Mouse (Mus musculus) lung, postnatal 0 days (tissue): ENCODE data around the gene Ppp1r14c. TPM values are rescaled to one million over a fixed set of nuclear protein-coding genes. Genes with fewer than 3 reads are reported as not detected.
A peak's percentile ranks its signal among the peaks of the same experiment; 100 is the strongest.
"Not testable (repeated sequence)": the region's sequence is repeated elsewhere in the genome, so short reads cannot be mapped to it uniquely, and the experiment has no call there.

ENCODE experiments used
- ATAC-seq: fragments of 200-750 bp; cut with Nextera tagmentation; 2 replicates; pipeline ENCODE4 v1.8.0; 2017; ENCODE audit warnings: moderate library complexity
- DNase-seq: peaks from one replicate; pipeline ENCODE4 v3.0.0-alpha.2; 2016; ENCODE audit warnings: low spot score
- H3K27ac ChIP-seq: fragments of 300-500 bp; sonication (generic); 2 replicates; pipeline ENCODE4 v1.5.1; 2014; ENCODE audit warnings: antibody characterized with exemption, mild to moderate bottlenecking, low read length, mixed read lengths
- H3K27me3 ChIP-seq: fragments of 300-500 bp; sonication (generic); replicated peaks from 2 replicates; pipeline ENCODE4 v1.6.1; 2014; ENCODE audit warnings: low read length, mixed read lengths; ENCODE audit not compliant: insufficient read depth
- H3K36me3 ChIP-seq: fragments of 300-500 bp; sonication (generic); 2 replicates; pipeline ENCODE4 v1.6.1; 2014; ENCODE audit warnings: low read length, mixed read lengths; ENCODE audit not compliant: insufficient read depth
- H3K4me1 ChIP-seq: fragments of 300-500 bp; sonication (generic); 2 replicates; pipeline ENCODE4 v1.6.1; 2014; ENCODE audit warnings: antibody characterized with exemption, low read depth, low read length, mixed read lengths; ENCODE audit not compliant: insufficient read depth
- H3K4me2 ChIP-seq: fragments of 300-500 bp; sonication (generic); replicated peaks from 2 replicates; pipeline ENCODE4 v1.6.1; 2014; ENCODE audit warnings: low read depth, mild to moderate bottlenecking, low read length, moderate library complexity, mixed read lengths
- H3K4me3 ChIP-seq: fragments of 300-500 bp; sonication (generic); 2 replicates; pipeline ENCODE4 v1.5.1; 2014; ENCODE audit warnings: low read depth, low read length
- H3K9ac ChIP-seq: fragments of 300-500 bp; sonication (generic); replicated peaks from 2 replicates; pipeline ENCODE4 v1.6.1; 2014; ENCODE audit warnings: low read depth, mild to moderate bottlenecking
- H3K9me3 ChIP-seq: fragments of 300-500 bp; sonication (generic); 2 replicates; pipeline ENCODE4 v1.6.1; 2016; ENCODE audit warnings: low read length, mixed read lengths
- CTCF ChIP-seq: IDR thresholded peaks from 2 replicates; pipeline ENCODE4 v1.5.1; 2016; ENCODE audit warnings: antibody characterized with exemption, mild to moderate bottlenecking
- EP300 ChIP-seq: IDR thresholded peaks from 2 replicates; pipeline ENCODE4 v1.6.1; 2016; ENCODE audit warnings: antibody characterized with exemption, mild to moderate bottlenecking, control low read depth
- WGBS: fragments of 180-500 bp; shearing (Covaris S2); extraction: QIAGEN DNeasy Blood & Tissue Kit; methylation state at CpG from one replicate; pipeline ENCODE4 v1.1.7; 2014; 5-methylcytosine and 5-hydroxymethylcytosine counted together
- polyA plus RNA-seq: library from polyadenylated mRNA; unstranded; fragments of >200 nt; fragmentation: Nextera tagmentation; extraction: Ambion mirVana; gene quantifications from 2 replicates; pipeline ENCODE4 v1.2.1, GENCODE M21; 2015

Gene Ppp1r14c
- polyA plus RNA-seq, 1 experiment from 2014 or later, result 148 TPM

DNA sequence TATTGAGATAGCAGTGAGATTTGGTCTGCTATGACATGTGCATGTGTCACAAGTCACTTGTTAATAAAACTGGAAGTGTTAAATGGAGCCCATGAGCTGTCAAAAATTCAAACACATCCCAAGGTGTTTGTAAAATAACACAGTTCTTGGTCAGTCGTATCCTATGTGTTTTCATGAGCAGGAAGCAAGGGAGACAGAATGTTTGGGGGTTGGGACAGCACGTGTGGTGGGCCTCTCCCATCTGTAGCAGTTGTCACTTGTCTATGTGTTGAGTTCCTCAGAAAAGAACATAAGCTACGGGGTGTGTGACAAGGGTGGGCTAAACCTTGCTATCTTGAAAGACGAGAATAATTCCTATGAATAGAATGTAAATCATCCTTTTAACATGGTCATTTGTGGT lies 51.6 kb downstream of the Ppp1r14c start:
- Histone ChIP-seq H3K27ac (no peak overlapping the region), H3K9ac (no peak overlapping the region), H3K9me3 (no peaks in the 10 kb centered on the region), H3K4me3 (no peak overlapping the region), H3K36me3 (no peaks in the 10 kb centered on the region), H3K4me1 (no peaks in the 10 kb centered on the region), H3K27me3 (no peaks in the 10 kb centered on the region), H3K4me2 (no peak overlapping the region)
- 38% methylated on average over 4 of the region's 4 CpGs for WGBS
- ATAC-seq (no peak), DNase-seq (no peak)
- TF ChIP-seq CTCF (no peak), EP300 (no peak)

DNA sequence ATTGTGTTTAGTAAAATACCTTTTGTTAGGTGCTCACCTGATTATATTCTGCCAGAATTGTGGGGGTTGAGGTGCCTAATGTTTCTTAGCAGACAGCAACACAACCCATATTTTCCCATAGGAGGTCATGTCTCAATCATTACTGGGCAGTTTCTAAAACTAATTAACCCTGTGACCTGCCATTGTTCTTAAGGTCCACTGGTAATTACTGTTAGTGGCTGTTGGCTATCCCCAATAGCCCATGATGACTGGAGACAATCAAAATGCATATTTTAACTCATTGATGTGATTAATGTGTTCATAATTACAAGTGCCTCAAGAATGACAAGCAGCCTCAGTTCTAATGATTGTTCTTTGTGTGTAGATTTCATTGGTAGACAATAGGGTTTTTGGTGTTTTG lies 58.2 kb downstream of the Ppp1r14c start:
- H3K4me2 ChIP-seq, result no peak overlapping the region
- H3K4me3 ChIP-seq, result no peak overlapping the region
- H3K36me3 ChIP-seq, result no peaks in the 10 kb centered on the region
- no peaks in the 10 kb centered on the region for H3K4me1 ChIP-seq
- H3K27me3 ChIP-seq, result no peaks in the 10 kb centered on the region
- H3K9ac ChIP-seq, result no peak overlapping the region
- TF ChIP-seq EP300 (no peak), CTCF (no peak)
- no peak overlapping the region for H3K27ac ChIP-seq
- H3K9me3 ChIP-seq, result no peaks in the 10 kb centered on the region
- no peak for DNase-seq
- no peak for ATAC-seq

DNA sequence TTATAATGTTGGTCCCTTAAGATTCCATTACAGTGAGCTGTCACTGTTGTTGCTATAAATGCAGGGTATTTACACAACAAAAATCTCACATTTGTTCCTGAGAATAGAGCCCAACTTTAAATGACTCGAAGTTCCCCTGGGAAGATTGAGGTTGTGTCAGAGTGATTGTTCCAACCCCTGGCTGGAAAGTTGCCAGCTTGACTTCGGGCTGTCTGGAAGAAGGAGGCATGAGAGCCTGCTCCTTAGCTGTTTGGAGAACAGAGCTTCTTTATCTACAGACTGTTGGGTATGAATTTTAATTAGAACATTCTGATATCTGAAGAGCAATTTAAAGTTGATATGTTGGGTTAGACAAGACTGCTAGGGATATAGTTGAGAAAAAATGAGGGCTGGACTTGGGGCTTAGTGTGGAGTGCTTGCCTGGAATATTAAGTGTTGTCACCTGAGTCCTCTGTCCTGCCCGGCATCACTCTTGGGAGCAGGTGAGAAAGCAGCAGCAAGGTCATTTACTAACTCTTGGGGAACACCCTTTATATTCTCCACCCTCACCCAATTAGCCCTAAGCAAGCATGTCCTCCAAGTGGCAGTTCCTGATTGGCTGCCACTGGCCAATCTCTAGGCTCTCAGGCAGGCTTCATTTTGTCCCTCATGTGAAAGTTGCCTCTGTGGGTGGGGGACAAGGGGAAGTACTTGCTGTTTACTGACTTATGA lies 62.0 kb downstream of the Ppp1r14c start:
- Histone ChIP-seq H3K4me2 (no peak overlapping the region), H3K36me3 (no peaks in the 10 kb centered on the region), H3K27ac (no peak overlapping the region), H3K4me1 (no peaks in the 10 kb centered on the region), H3K4me3 (no peak overlapping the region), H3K9me3 (no peaks in the 10 kb centered on the region), H3K27me3 (no peaks in the 10 kb centered on the region), H3K9ac (no peak overlapping the region)
- DNase-seq (no peak), ATAC-seq (peak; percentile 30)
- TF ChIP-seq EP300 (no peak), CTCF (no peak)
- 15% methylated on average over 3 of the region's 3 CpGs for WGBS

DNA sequence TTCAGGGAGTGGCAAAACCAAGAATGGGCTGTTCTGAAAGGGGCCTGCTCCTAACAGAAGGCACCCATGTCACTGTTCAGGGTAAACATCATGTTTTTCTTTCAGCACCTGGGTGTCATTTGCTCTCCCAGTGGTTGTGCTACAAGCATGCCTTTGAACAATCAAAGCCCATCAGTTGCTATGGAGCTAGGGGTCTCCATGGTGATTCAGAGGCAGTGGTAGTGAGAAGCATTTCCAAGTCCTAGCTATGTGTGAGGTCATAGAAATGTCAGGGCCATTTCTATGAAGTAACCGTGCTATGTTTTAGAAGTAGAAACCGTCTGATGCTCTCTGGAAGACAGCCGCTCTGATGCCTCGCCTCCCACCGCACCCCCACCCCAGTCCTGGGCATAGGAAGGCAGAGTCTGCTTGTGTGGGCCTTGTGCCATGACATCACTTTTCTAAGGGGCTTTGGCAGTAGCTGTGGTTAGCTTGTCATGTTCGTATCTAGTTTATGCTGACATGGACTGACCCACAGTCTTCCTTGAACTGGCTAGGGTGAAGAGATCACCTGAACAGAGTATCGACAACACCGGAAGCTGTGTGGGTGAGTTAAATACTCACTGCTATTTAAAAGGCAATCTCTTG lies 69.1 kb downstream of the Ppp1r14c start:
- Histone ChIP-seq H3K4me3 (no peak overlapping the region), H3K4me1 (no peaks in the 10 kb centered on the region), H3K36me3 (no peaks in the 10 kb centered on the region), H3K4me2 (no peak overlapping the region), H3K27ac (no peak overlapping the region), H3K27me3 (no peaks in the 10 kb centered on the region), H3K9me3 (no peaks in the 10 kb centered on the region; the same call in 1 of the 2 replicates), H3K9ac (no peak overlapping the region)
- DNase-seq (no peak), ATAC-seq (no peak)
- WGBS, result 91% methylated on average over 8 of the region's 8 CpGs
- no peak for TF ChIP-seq CTCF
- no peak for TF ChIP-seq EP300

DNA sequence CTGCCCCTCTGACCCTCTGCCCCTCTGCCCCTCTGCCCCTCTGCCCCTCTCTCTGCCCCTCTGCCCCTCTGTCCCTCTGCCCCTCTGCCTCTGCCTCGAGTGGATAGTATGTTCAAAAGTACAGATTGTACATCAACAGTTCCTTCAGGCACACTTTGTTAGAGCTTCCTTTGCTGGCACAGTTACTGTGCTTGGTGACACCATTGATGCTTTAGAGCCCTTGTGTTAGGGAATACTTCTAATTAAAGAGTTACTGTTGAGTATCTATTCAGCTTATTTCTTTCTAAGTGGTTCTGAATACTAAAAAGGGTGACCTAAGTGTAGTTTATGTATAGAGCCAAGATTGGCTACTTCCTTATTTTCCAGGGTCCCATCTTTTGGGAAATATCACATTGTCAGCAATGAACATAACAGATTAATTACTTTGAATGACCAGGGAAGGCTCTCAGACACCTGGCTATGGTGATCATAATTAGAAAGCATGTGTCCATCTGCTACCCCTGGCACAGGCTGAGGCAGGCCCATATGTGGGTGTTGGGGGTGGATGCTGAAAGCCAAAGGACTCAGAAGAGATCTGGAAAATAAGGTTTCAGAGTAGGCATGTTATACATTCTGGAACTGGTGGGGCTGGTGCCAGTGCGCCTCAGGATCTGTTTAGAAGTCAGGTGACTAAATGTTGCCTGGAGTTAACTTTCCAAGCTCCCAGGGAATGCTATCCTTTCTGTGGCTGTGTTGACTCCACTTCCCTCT lies 75.0 kb downstream of the Ppp1r14c start:
- no peaks in the 10 kb centered on the region for H3K36me3 ChIP-seq
- WGBS, result 41% methylated on average over 2 of the region's 2 CpGs

DNA sequence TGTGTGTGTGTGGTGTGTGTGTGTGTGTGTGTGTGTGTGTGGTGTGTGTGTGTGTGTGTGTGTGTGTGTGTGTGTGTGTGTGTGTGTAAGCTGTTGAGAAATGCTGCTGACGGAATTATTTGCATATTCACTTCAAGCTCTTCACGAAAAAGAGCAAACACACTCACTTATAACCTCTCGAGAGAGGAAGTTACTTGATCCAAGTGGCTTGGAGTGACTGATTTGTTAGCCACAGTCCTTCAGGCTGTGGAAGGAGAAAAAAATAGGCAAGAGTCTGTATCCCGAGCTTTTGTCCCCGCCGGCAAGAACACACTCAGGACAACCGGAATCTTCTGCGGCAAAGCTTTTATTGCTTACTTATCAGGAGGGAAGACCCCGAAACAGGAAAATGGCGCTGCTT lies 80.9 kb downstream of the Ppp1r14c start:
- H3K36me3 ChIP-seq, H3K4me1 ChIP-seq, H3K27ac ChIP-seq, H3K9ac ChIP-seq, H3K4me2 ChIP-seq, H3K27me3 ChIP-seq, H3K9me3 ChIP-seq, H3K4me3 ChIP-seq: not testable (repeated sequence)
- ATAC-seq, result peak; percentile 87
- peak; percentile 94 for DNase-seq
- WGBS, result 60% methylated on average over 10 of the region's 10 CpGs
- peak; percentile 83 for TF ChIP-seq EP300

More for the DNA sequence above, 75.0 kb downstream of the Ppp1r14c start:
- Histone ChIP-seq H3K4me2 (no peak overlapping the region), H3K4me3 (no peak overlapping the region), H3K9me3 (no peaks in the 10 kb centered on the region), H3K9ac (no peak overlapping the region), H3K27me3 (no peaks in the 10 kb centered on the region), H3K4me1 (no peaks in the 10 kb centered on the region), H3K27ac (no peak overlapping the region)
- ATAC-seq, result no peak
- no peak for DNase-seq
- no peak for TF ChIP-seq EP300
